Mouse (Mus musculus): ENCODE data around the gene Svs6.

- TF ChIP-seq CTCF (IDR thresholded peaks at IDR 0.05; ENCODE audit: insufficient read depth, low read depth, low read length) = no peak
- TF ChIP-seq POLR2A (IDR thresholded peaks at IDR 0.05; ENCODE audit: insufficient read depth, low read depth, low read length) = no peak
Measured at GRCm38 (mm10) chr2:164360974-164361657, 44.6 kb downstream of the Svs6 start.

Data from olfactory bulb, adult 2 months (tissue).